Mouse (Mus musculus) olfactory bulb, adult 2 months (tissue): ENCODE results near the gene Pknox2. TPM values are rescaled to one million over a fixed set of nuclear protein-coding genes. Genes with fewer than 3 reads are reported as not detected.
A peak's percentile ranks its signal among the peaks of the same experiment; 100 is the strongest.

Experiments used
- H3K27ac ChIP-seq: fragments of 200-500 bp; 2 replicates; pipeline ENCODE4 v1.5.1; 2012; ENCODE audit warnings: low read depth, low read length; ENCODE audit not compliant: insufficient read depth
- H3K4me1 ChIP-seq: fragments of 200-500 bp; 2 replicates; pipeline ENCODE4 v1.6.1; 2012; ENCODE audit warnings: low read length; ENCODE audit not compliant: control insufficient read depth, insufficient read depth
- H3K4me3 ChIP-seq: fragments of 200-500 bp; 2 replicates; pipeline ENCODE4 v1.5.1; 2012; ENCODE audit warnings: mild to moderate bottlenecking, low read depth, low read length, moderate library complexity; ENCODE audit not compliant: insufficient read depth
- CTCF ChIP-seq: fragments of 200-500 bp; IDR thresholded peaks from 2 replicates; pipeline ENCODE4 v1.5.1; 2012; ENCODE audit warnings: low read depth, mild to moderate bottlenecking, low read length, moderate library complexity; ENCODE audit not compliant: insufficient read depth
- POLR2A ChIP-seq: fragments of 200-500 bp; IDR thresholded peaks from 2 replicates; pipeline ENCODE4 v1.6.1; 2012; ENCODE audit warnings: mild to moderate bottlenecking, low read depth, low read length, moderate library complexity; ENCODE audit not compliant: insufficient read depth
- WGBS: fragments of 180-500 bp; shearing (Covaris S2); methylation state at CpG from one replicate; pipeline ENCODE4 v1.1.7; 2018; 5-methylcytosine and 5-hydroxymethylcytosine counted together
- polyA plus RNA-seq: library from polyadenylated mRNA; stranded (reverse); fragments of >200 nt; gene quantifications from 2 replicates; pipeline ENCODE4 v1.2.4, GENCODE M21; 2012; ENCODE audit warnings: low replicate concordance; ENCODE audit not compliant: missing spikeins, insufficient read depth, insufficient read length

Pknox2 gene
- polyA plus RNA-seq, 1 experiment = not detected

GRCm38 (mm10) chr9:36919472-36919871 is 227.7 kb downstream of the Pknox2 start:
- H3K27ac ChIP-seq = no peak overlapping the region
- 22% methylated on average over 4 of the region's 4 CpGs for WGBS

GRCm38 (mm10) chr9:36918582-36918981 is 228.6 kb downstream of the Pknox2 start:
- TF ChIP-seq CTCF = no peak
- no peak for TF ChIP-seq POLR2A
- WGBS = 52% methylated on average over 3 of the region's 3 CpGs
- no peak overlapping the region for H3K27ac ChIP-seq
- H3K4me3 ChIP-seq = no peak overlapping the region
- peaks cover 35% of the 10 kb centered on the region for H3K4me1 ChIP-seq

More at GRCm38 (mm10) chr9:36919472-36919871, 227.7 kb downstream of the Pknox2 start:
- no peak for TF ChIP-seq POLR2A
- no peak for TF ChIP-seq CTCF
- Histone ChIP-seq H3K4me1 (peaks cover 36% of the 10 kb centered on the region), H3K4me3 (no peak overlapping the region)

GRCm38 (mm10) chr9:36916915-36917314 is 230.3 kb downstream of the Pknox2 start:
- 71% methylated on average over 5 of the region's 5 CpGs for WGBS
- peak overlapping the region; percentile 8; the same call in 1 of the 2 replicates for H3K27ac ChIP-seq
- TF ChIP-seq POLR2A (no peak), CTCF (no peak)

DNA sequence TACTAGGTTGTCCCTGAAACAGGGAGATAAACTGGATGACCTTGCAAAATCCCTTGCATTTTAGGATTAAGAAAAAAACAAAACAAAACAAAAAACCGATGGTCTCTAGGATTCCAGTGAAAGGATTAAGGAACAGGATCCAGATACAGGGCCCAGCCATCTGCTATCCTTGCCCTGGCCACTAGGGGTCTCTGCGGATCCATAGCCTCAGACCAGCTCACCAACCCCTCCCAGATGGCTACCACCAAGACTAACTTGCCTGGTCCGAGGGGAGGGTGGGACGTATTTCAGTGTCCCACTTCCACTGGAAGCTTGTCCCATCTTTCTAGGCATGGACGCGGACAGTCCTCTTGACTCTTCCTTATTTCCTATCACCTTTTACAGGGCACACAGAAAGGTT is 230.8 kb downstream of the Pknox2 start:
- WGBS = 7% methylated on average over 6 of the region's 6 CpGs
- H3K4me1 ChIP-seq = peaks cover 24% of the 10 kb centered on the region
- H3K4me3 ChIP-seq = no peak overlapping the region
- no peak overlapping the region; the same call in 1 of the 2 replicates for H3K27ac ChIP-seq
- TF ChIP-seq CTCF (peak; percentile 84), POLR2A (no peak)

More at GRCm38 (mm10) chr9:36916915-36917314, 230.3 kb downstream of the Pknox2 start:
- H3K4me3 ChIP-seq = no peak overlapping the region
- H3K4me1 ChIP-seq = peaks cover 29% of the 10 kb centered on the region

- peaks cover 4% of the 10 kb centered on the region for H3K4me1 ChIP-seq
- H3K27ac ChIP-seq = no peak overlapping the region
- WGBS = 42% methylated on average over 4 of the region's 4 CpGs
- H3K4me3 ChIP-seq = no peak overlapping the region
- TF ChIP-seq POLR2A (no peak), CTCF (no peak)
Observed at GRCm38 (mm10) chr9:36905452-36905851, 241.8 kb downstream of the Pknox2 start.

DNA sequence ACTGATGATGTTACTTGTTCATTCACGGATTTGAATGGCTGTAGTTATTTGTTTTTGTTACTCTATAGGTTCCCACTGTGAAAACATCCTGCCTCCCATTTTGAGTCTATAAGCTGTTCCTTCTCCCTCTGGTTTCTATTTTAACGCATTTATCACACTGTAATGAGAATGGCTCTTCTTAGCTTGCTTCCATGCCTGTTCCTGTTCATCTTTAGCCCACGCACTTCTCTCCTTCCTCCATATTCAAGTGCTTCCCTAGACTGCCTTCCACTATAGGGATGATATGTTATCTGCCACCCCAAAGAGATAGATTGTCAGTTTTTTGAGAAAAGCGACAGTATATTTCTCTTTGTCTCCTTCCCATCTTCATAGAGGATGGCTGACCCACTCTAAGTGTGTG is 246.7 kb downstream of the Pknox2 start:
- 83% methylated on average over 4 of the region's 4 CpGs for WGBS
- Histone ChIP-seq H3K27ac (no peak overlapping the region), H3K4me3 (no peak overlapping the region), H3K4me1 (peaks cover 2% of the 10 kb centered on the region)
- TF ChIP-seq POLR2A (no peak), CTCF (no peak)

DNA sequence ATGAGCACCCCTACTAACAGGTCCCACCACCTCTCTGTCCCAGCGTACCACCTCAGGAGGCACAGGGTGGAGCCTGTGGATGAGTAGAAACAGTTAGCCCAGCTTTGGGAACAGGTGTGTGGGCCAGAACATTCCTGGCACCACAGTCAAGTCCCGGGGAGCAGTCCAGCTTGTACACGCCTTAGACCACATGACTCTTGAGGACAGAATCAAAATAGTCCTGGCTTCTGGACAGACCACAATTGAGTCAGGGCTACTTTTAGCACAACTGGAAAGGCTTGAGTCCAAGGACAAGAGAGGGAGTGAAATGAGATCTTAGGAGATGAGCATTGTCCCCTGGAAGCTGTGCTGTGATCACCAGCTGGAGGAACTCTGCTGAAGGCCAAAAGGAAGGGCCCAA is 248.6 kb downstream of the Pknox2 start:
- 85% methylated on average over 3 of the region's 3 CpGs for WGBS

GRCm38 (mm10) chr9:36895009-36895693 is 252.1 kb downstream of the Pknox2 start:
- H3K27ac ChIP-seq = no peak overlapping the region
- no peak for TF ChIP-seq POLR2A
- peak; percentile 61; the same call in 1 of the 2 replicates for TF ChIP-seq CTCF
- no peak overlapping the region for H3K4me3 ChIP-seq
- 72% methylated on average over 8 of the region's 8 CpGs for WGBS
- H3K4me1 ChIP-seq = peaks cover 5% of the 10 kb centered on the region

More for the DNA sequence above, 248.6 kb downstream of the Pknox2 start:
- TF ChIP-seq POLR2A (no peak), CTCF (no peak)
- Histone ChIP-seq H3K4me3 (no peak overlapping the region), H3K4me1 (peaks cover 5% of the 10 kb centered on the region), H3K27ac (no peak overlapping the region)

GRCm38 (mm10) chr9:36894242-36894641 is 253.0 kb downstream of the Pknox2 start:
- TF ChIP-seq CTCF (no peak), POLR2A (no peak)
- 83% methylated on average over 7 of the region's 7 CpGs for whole genome bisulfite sequencing
- peaks cover 5% of the 10 kb centered on the region for H3K4me1 ChIP-seq
- no peak overlapping the region for H3K4me3 ChIP-seq
- H3K27ac ChIP-seq = no peak overlapping the region
